Mouse (Mus musculus) urinary bladder, postnatal 4 days (tissue): Measurements from ENCODE around the gene Ppp2r5c.

Source experiments
- DNase-seq, 2 experiments: peaks; one replicate each; pipeline ENCODE4 v3.0.0; 2021 to 2022; ENCODE audit warnings: low spot score in 2 of 2

The Ppp2r5c gene

GRCm38 (mm10) chr12:110488031-110488430 is 41.1 kb downstream of the Ppp2r5c start:
- DNase-seq = no peak

GRCm38 (mm10) chr12:110489946-110490701 is 43.2 kb downstream of the Ppp2r5c start:
- no peak for DNase-seq

- DNase-seq = no peak
Observed at GRCm38 (mm10) chr12:110492436-110492835, 45.5 kb downstream of the Ppp2r5c start.

GRCm38 (mm10) chr12:110493597-110494369 is 46.9 kb downstream of the Ppp2r5c start:
- no peak for DNase-seq

GRCm38 (mm10) chr12:110494846-110495245 is 47.9 kb downstream of the Ppp2r5c start:
- no peak for DNase-seq

GRCm38 (mm10) chr12:110495260-110495659 is 48.3 kb downstream of the Ppp2r5c start:
- DNase-seq = no peak

- DNase-seq = no peak
Observed at GRCm38 (mm10) chr12:110496016-110496415, 49.1 kb downstream of the Ppp2r5c start.

GRCm38 (mm10) chr12:110497013-110497412 is 50.1 kb downstream of the Ppp2r5c start:
- no peak for DNase-seq

GRCm38 (mm10) chr12:110497485-110497884 is 50.6 kb downstream of the Ppp2r5c start:
- DNase-seq = no peak

GRCm38 (mm10) chr12:110498283-110499224 is 51.6 kb downstream of the Ppp2r5c start:
- no peak for DNase-seq

- DNase-seq = no peak
Observed at GRCm38 (mm10) chr12:110499225-110499992, 52.5 kb downstream of the Ppp2r5c start.

- no peak for DNase-seq
Observed at GRCm38 (mm10) chr12:110500095-110500494, 53.2 kb downstream of the Ppp2r5c start.

- no peak for DNase-seq
Observed at GRCm38 (mm10) chr12:110503406-110504144, 56.7 kb downstream of the Ppp2r5c start.

GRCm38 (mm10) chr12:110504145-110504490 is 57.2 kb downstream of the Ppp2r5c start:
- no peak for DNase-seq

- DNase-seq = no peak
Observed at GRCm38 (mm10) chr12:110504793-110505192, 57.9 kb downstream of the Ppp2r5c start.

GRCm38 (mm10) chr12:110506046-110506445 is 59.1 kb downstream of the Ppp2r5c start:
- no peak for DNase-seq

GRCm38 (mm10) chr12:110507714-110508297 is 60.9 kb downstream of the Ppp2r5c start:
- no peak for DNase-seq

GRCm38 (mm10) chr12:110508680-110509079 is 61.8 kb downstream of the Ppp2r5c start:
- no peak for DNase-seq

GRCm38 (mm10) chr12:110510171-110510871 is 63.4 kb downstream of the Ppp2r5c start:
- peak in 1 of 2 experiments; percentile 49 for DNase-seq
